ENCODE assay signal across 11 mouse cellular contexts in genomic region chr2:161265211-161265610, GRCm38 (mm10).
A peak's percentile ranks its signal among the peaks of the same experiment; 100 is the strongest.
DNase-seq lines count a peak whose midpoint lies in the region; ATAC-seq and TF ChIP-seq lines count a peak whose summit lies in the region.
"Had no signal": no experiment of that assay in that cellular context is flagged by ENCODE, and none has a peak within 500 bp of the region (broad histone marks: within the 10 kb centered on the region; RNA-seq: fewer than 3 reads in every experiment).

No protein-coding gene starts in this region.

- H3K9ac ChIP-seq in forebrain, embryonic 14.5 days (ENCODE audit: low read length) = no peak overlapping the region
- H3K9ac ChIP-seq: liver, postnatal 0 days had no signal

- intact Hi-C loops in left cerebral cortex, postnatal 4 days (cut with DNase I) = no loop called here
- intact Hi-C loops in left cerebral cortex, adult 2 months (cut with DNase I) = no loop called here

- no peak overlapping the region for H3K27ac ChIP-seq in left cerebral cortex, adult 2 months
- H3K27ac ChIP-seq in forebrain, embryonic 14.5 days (ENCODE audit: low read depth, low read length) = no peak overlapping the region; the same call in 1 of the 2 replicates

- H3K27me3 ChIP-seq in forebrain, embryonic 14.5 days (replicated peaks; ENCODE audit: control insufficient read depth, insufficient read depth, low read length) = no peaks in the 10 kb centered on the region

- DNase-seq in embryo, embryonic 10.5 days (ENCODE audit: low spot score) = peak; percentile 14
- no peak for DNase-seq in embryo, embryonic 11 days
- DNase-seq in left cerebral cortex, postnatal 4 days = peak; percentile 31
- DNase-seq in left cerebral cortex, adult 2 months (ENCODE audit: extremely low spot score in 1 of 2, low spot score in 2 of 2) = no peak
- DNase-seq in forebrain, embryonic 14.5 days (ENCODE audit: low spot score) = peak; percentile 88
- DNase-seq in layer of hippocampus, postnatal 14 days (ENCODE audit: low spot score in 2 of 2) = peak; percentile 6 to 8
- DNase-seq in lung, postnatal 36 days = no peak
- no peak for DNase-seq in lung, adult 18-20 months
- DNase-seq: heart, adult 18-20 months; liver, postnatal 0 days had no signal

- H3K4me1 ChIP-seq in forebrain, embryonic 14.5 days (ENCODE audit: control insufficient read depth, insufficient read depth, low read length) = peaks cover 14% of the 10 kb centered on the region

- 1% methylated on average over 8 of the region's 8 CpGs for WGBS in forebrain, embryonic 14.5 days

- no peak overlapping the region for H3K4me3 ChIP-seq in left cerebral cortex, adult 2 months
- H3K4me3 ChIP-seq in forebrain, embryonic 14.5 days (ENCODE audit: low read depth, low read length) = no peak overlapping the region

- no peak overlapping the region for H3K4me2 ChIP-seq in forebrain, embryonic 14.5 days (ENCODE audit: low read length)

- no peaks in the 10 kb centered on the region for H3K36me3 ChIP-seq in forebrain, embryonic 14.5 days (ENCODE audit: control insufficient read depth, insufficient read depth, low read length)
- H3K36me3 ChIP-seq: G1E had no signal

- no peak for TF ChIP-seq CTCF in left cerebral cortex, adult 2 months (IDR thresholded peaks at IDR 0.05)

- peak; percentile 91 for ATAC-seq in forebrain, embryonic 14.5 days
- ATAC-seq: liver, postnatal 0 days had no signal

- no peaks in the 10 kb centered on the region for H3K9me3 ChIP-seq in forebrain, embryonic 14.5 days (replicated peaks; ENCODE audit: control insufficient read depth, low read length)

Comparison
In these comparisons a context has a peak if more than half of its experiments do, and no peak if none do; other contexts are left out.
1. DNase-seq: peak in embryo, embryonic 10.5 days (single experiment), left cerebral cortex, postnatal 4 days (single experiment), forebrain, embryonic 14.5 days (single experiment) and layer of hippocampus, postnatal 14 days (2 of 2); none in embryo, embryonic 11 days (single experiment), left cerebral cortex, adult 2 months (0 of 2), lung, postnatal 36 days (single experiment) and lung, adult 18-20 months (0 of 2).